Mouse (Mus musculus): ENCODE results near the gene Spint1.
A peak's percentile ranks its signal among the peaks of the same experiment; 100 is the strongest.

The Spint1 gene

GRCm38 (mm10) chr2:119237210-119237870 is at the start of gene Spint1:
Gene Spint1, plus strand, starts transcription at chr2:119237362.
- DNase-seq (ENCODE audit: low spot score in 2 of 2) = no peak

DNA sequence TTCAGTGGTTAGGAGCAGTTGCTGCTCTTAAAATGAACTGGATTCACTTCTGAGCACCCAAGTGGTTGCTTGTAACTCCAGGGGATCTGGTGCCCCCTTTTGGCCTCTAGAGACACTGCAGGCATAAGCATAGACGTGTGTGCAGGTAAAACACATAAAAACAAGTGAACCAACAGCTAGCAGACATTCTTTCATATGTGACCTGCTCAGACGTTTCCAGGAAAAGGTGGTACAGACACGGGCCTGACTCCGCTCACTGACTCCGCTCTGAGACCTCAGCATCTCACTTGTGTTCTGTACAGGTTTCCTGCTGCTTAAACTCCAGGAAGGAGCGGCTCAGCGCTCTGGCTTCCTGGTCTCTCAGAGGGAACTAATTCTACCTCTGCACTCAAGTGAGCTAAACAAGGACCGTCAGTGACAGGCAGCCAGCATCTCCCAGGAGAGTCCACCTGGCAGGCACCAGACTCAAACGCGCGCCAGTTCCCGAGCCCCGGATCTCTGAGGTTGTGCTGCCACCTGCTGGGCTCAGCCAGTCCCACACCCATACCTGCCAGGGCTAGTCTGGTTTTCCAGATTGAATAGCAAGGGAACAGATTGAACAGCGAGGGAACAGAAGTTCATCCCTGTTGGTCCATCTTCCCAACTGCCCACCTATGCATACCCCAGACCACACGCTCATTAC is 48.0 kb upstream of the Spint1 start:
- DNase-seq (ENCODE audit: low spot score in 2 of 2) = peak; percentile 79 to 86

DNA sequence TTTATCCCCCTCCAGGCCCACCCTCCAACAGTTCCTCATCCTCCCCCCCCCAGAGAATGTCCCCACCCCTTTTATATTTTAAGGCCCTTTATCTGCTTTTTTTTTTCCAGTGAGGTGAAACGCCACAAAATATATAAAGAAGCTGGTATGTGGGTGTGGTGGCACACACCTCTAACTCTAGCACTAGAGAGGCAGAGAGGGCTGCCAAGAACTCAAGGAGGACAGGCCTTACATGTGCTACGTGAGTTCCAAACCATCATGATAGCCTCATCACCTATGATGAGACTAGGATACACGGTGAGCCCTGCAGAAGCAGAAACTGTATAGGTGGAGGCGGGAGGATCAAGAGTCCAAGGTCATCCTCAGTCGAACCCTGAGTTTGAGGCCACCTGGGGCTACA is 46.2 kb upstream of the Spint1 start:
- no peak for DNase-seq (ENCODE audit: low spot score in 2 of 2)

DNA sequence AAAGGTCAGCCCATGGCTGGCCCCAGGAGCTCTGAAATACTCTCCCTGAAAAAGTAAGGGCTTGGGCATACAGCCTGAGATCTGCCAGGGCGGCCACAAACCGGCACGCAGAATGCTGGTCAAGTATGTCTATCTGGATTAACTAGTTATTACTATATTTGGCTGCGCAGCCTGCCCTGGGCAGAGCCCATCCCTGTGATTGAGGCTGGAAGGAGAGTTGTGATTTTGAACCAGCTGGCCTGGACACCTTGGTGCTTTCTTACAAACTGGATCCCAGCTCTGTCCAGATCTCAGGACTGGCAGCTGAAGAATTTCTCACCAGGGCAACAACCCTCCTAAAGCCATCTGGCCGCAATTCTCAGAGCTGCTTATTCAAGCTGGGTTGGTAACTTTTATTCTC is 43.0 kb upstream of the Spint1 start:
- no peak for DNase-seq (ENCODE audit: low spot score in 2 of 2)

- DNase-seq (ENCODE audit: low spot score in 2 of 2) = no peak
Observed at GRCm38 (mm10) chr2:119196316-119197108, 40.6 kb upstream of the Spint1 start.

DNA sequence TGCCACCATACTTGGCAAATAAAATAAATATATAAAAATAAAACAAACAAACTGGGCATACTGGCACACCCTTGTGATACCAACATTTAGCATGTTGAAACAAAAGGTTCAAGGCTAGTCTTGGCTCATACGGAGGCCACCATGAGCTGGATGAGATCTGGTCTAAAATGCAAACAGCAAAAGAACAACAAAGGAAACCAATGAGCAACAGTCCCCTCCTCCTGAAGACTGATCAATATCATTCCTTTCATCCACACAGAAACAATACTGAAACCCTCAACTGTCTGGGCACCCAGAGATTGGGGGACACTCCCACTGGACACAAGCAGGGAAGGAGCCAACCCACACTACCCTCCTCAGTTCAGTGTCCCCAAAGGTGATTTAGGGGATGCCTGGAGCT is 39.7 kb upstream of the Spint1 start:
- DNase-seq (ENCODE audit: low spot score in 2 of 2) = no peak

- DNase-seq (ENCODE audit: low spot score in 2 of 2) = no peak
Observed at GRCm38 (mm10) chr2:119198049-119198448, 39.1 kb upstream of the Spint1 start.

GRCm38 (mm10) chr2:119198934-119199333 is 38.2 kb upstream of the Spint1 start:
- DNase-seq (ENCODE audit: low spot score in 2 of 2) = no peak

DNA sequence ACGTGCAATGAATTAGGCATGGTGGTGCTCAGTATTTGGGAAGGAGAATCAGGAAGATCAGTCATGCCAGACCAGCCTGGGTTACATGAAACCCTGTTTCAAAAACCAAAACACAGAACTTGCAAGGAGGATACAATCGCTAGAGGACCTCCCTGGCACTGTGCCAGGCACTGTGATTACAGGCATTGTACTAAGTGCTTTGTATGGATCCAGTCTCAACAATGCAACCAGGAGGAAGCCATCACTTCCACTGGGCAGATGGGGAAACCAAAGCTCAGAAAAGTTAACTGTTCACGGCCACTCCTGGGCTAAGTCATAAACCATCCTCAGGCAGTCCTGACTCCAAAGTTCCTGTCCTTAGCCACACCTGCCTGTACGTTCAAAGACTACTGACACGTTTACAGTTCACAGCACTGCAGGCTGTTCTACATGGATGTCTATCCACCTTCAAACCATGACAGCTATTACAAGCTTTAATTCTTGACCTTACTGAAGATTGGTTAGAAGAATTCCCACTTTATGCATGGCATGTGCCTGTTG is 34.2 kb upstream of the Spint1 start:
- DNase-seq (ENCODE audit: low spot score in 2 of 2) = no peak

DNA sequence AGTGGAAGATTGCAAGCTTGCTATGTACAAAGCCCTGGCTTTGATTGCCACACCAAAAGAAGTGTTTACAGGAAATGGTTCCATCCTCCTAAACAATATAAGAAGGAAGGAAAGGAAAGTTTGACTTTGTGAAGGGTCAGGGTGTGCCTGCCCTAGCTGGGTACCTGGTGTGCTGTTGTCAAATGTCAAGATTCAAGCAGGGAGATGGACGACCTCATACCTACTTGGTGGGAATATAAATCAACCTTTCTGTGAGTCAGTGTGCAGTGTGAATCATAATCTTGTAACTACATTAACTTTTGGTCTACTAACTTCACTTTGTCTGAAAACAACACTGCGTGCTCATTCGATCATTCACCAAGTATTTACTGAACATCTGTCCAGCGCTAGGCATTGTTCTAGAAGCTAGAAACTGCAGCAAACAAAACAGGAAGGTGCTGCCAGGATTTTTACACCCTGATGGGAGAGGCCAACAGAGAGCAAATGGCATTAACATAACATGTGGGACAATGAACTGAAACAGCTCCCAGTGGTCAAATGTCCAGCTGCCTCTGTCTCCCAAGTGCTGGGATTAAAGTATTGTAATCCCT is 33.2 kb upstream of the Spint1 start:
- DNase-seq (ENCODE audit: low spot score in 2 of 2) = no peak

GRCm38 (mm10) chr2:119207961-119208343 is 29.2 kb upstream of the Spint1 start:
- DNase-seq (ENCODE audit: low spot score in 2 of 2) = no peak

GRCm38 (mm10) chr2:119208344-119209175 is 28.6 kb upstream of the Spint1 start, which contains the start of the genes Zfyve19 and Dnajc17:
Gene Zfyve19, plus strand, starts transcription at chr2:119208617.
Gene Dnajc17, minus strand, starts transcription at chr2:119208795.
- DNase-seq (ENCODE audit: low spot score in 2 of 2) = peak; percentile 86 to 90

DNA sequence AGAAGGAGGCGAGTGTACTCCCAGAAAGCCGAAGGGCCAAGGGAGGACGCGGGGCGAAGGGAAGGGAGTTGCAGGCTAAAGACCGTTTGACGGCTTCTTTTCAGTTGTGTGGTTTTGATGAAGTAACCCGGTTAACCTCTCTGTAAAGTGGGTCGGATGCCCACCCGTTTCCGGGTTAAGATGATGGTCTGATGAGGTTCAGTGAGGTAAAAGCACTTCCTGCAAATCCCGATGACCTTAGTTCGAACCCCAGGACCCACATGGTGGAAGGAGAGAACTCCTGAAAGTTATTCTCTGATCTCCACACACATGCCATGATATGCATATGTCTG is 28.0 kb upstream of the Spint1 start:
- no peak for DNase-seq (ENCODE audit: low spot score in 2 of 2)

DNA sequence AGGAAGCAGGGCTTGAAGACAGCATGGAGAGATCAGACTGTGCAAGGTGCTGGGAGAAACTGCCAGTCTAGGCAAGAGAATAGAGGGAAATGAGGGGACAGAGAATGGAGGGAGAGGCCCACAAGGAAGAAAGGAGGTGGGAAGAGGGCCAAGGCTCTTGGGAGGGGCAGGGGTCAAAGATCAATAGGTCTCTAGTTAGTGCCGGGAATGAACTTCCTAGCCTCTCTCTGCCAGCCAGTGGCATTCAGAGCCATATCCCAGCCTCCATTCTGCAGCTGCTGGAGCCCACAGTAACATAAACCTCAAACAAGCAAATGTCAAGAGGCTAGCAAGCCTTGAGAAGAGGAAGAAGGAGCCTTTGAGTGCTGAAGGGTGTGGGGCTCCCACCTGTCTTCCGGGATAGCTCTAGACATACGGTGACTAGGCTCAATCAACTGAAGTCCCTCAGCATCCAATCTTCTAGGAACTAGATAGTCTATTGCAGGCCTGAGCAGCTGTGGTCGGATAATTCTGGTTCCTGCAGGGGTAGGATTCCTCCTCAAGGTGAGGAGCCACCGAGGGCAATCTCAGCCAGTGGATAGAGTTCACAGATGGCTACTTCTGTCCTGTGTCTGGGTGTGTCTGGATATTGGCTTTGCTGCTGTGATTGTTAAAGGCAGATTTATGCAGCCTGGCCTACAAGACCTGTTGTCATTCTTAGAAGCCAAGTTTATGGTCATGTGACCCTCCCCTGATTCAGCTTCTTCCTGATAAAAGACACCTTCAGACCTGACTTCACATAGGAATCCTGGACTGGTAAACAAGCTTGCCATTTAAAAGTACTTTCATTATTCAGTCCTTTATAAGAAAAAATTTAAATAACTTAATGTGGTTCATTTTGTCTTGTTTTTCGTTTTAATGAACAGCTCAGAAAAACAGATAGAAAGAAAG is 7.1 kb upstream of the Spint1 start, which contains the start of gene Ppp1r14d:
Gene Ppp1r14d (minus strand): TSS at position 132 of the 930 bp plus-strand sequence.
- no peak for DNase-seq (ENCODE audit: low spot score in 2 of 2)

GRCm38 (mm10) chr2:119236682-119237209 is 416 bp upstream of the Spint1 start:
- no peak for DNase-seq (ENCODE audit: low spot score in 2 of 2)

- DNase-seq (ENCODE audit: low spot score in 2 of 2) = no peak
Observed at GRCm38 (mm10) chr2:119237871-119238220, 684 bp downstream of the Spint1 start.

GRCm38 (mm10) chr2:119238671-119239070 is 1.5 kb downstream of the Spint1 start:
- no peak for DNase-seq (ENCODE audit: low spot score in 2 of 2)

GRCm38 (mm10) chr2:119240075-119240818 is 3.1 kb downstream of the Spint1 start:
- no peak for DNase-seq (ENCODE audit: low spot score in 2 of 2)

- DNase-seq (ENCODE audit: low spot score in 2 of 2) = no peak
Observed at GRCm38 (mm10) chr2:119240819-119241186, 3.6 kb downstream of the Spint1 start.
